Mouse (Mus musculus): ENCODE data around the gene Cd33. TPM values are rescaled to one million over a fixed set of nuclear protein-coding genes. Genes with fewer than 3 reads are reported as not detected.

Gene Cd33
- polyA plus RNA-seq, 1 experiment from 2014 or later, result 1.1 TPM

- no peak overlapping the region for H3K4me2 ChIP-seq (ENCODE audit: low read length)
- H3K36me3 ChIP-seq (ENCODE audit: control insufficient read depth, insufficient read depth, low read length), result no peaks in the 10 kb centered on the region
- no peaks in the 10 kb centered on the region for H3K9me3 ChIP-seq (ENCODE audit: control insufficient read depth, low read length)
- WGBS, result 66% methylated on average over 7 of the region's 7 CpGs
- H3K27me3 ChIP-seq (ENCODE audit: control insufficient read depth, insufficient read depth, low read length), result no peaks in the 10 kb centered on the region
- H3K4me1 ChIP-seq (ENCODE audit: control insufficient read depth in 2 of 2, insufficient read depth in 2 of 2, low read length in 2 of 2), result no peaks in the 10 kb centered on the region
- ATAC-seq (ENCODE audit: insufficient number of reproducible peaks, insufficient read depth, low FRiP score, low read depth), result no peak
- no peak overlapping the region for H3K27ac ChIP-seq (replicated peaks in 1 of 2; ENCODE audit: control insufficient read depth in 1 of 2, insufficient read depth in 1 of 2, low read depth in 2 of 2, low read length in 2 of 2)
- H3K9ac ChIP-seq (ENCODE audit: low read length), result no peak overlapping the region
- H3K4me3 ChIP-seq (ENCODE audit: control insufficient read depth in 1 of 2, insufficient read depth in 1 of 2, low read depth in 1 of 2, low read length in 2 of 2), result no peak overlapping the region
These were observed 1.7 kb upstream of the Cd33 start for GRCm38 (mm10) chr7:43545656-43546545.

DNA sequence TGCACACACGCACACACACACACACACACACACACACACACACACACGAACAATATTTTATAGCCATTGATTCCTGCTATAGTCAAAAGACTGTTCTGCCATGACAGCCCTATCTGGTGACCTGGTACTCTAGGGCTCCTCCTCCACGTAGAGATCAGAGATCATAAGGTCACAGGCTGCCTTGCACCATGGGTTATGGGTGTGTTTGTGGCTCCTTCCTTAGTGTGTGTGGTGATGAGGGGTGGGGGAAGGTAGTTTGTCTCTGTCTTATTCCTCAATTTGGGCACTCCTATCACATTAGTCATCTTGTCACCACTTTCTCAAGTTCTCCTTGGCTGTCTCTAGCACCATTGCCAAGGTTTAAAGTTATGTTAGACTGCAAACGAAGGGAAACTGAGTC is 5.7 kb downstream of the Cd33 start:
- H3K4me1 ChIP-seq (ENCODE audit: control insufficient read depth in 2 of 2, insufficient read depth in 2 of 2, low read length in 2 of 2), result no peaks in the 10 kb centered on the region
- H3K9ac ChIP-seq (ENCODE audit: low read length), result no peak overlapping the region
- H3K9me3 ChIP-seq (ENCODE audit: control insufficient read depth, low read length), result no peaks in the 10 kb centered on the region; the same call in 1 of the 2 replicates
- no peaks in the 10 kb centered on the region for H3K36me3 ChIP-seq (ENCODE audit: control insufficient read depth, insufficient read depth, low read length)
- no peak for ATAC-seq (ENCODE audit: insufficient number of reproducible peaks, insufficient read depth, low FRiP score, low read depth)
- no peak overlapping the region for H3K4me3 ChIP-seq (ENCODE audit: control insufficient read depth in 1 of 2, insufficient read depth in 1 of 2, low read depth in 1 of 2, low read length in 2 of 2)
- no peak overlapping the region for H3K27ac ChIP-seq (replicated peaks in 1 of 2; ENCODE audit: control insufficient read depth in 1 of 2, insufficient read depth in 1 of 2, low read depth in 2 of 2, low read length in 2 of 2)
- no peak overlapping the region for H3K4me2 ChIP-seq (ENCODE audit: low read length)
- WGBS, result 65% methylated on average over 4 of the region's 4 CpGs
- H3K27me3 ChIP-seq (ENCODE audit: control insufficient read depth, insufficient read depth, low read length), result no peaks in the 10 kb centered on the region

DNA sequence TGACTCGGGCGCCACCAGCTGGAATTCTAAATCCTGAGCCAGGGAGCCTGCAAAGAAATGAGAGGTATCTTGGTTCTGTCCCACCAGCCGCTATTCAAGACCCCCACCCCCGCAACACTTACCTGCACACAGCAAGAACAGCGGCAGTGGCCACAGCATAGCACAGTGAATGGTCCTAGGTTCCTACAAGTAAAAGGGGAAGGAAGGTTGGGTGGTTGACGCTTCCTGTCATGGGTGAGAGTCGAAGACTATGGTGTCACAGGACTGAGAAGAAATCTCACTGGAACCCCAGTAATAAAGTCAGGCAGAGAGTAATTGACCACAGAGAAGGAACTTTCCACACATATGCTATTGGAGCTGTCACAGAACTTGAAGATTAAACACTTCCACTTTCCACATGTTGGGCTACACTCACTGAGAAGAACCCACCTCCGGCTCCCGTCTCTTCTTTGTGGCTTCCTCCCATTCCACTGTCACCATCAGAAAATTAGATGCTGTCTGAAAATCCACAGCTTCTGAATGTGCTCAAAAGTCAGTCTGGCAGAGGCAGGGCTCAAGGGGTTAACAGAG is 11.2 kb downstream of the Cd33 start:
- Histone ChIP-seq H3K27me3 (ENCODE audit: control insufficient read depth, insufficient read depth, low read length) (no peaks in the 10 kb centered on the region), H3K9ac (ENCODE audit: low read length) (no peak overlapping the region), H3K36me3 (ENCODE audit: control insufficient read depth, insufficient read depth, low read length) (no peaks in the 10 kb centered on the region), H3K9me3 (ENCODE audit: control insufficient read depth, low read length) (no peaks in the 10 kb centered on the region; the same call in 1 of the 2 replicates), H3K4me3 (ENCODE audit: control insufficient read depth in 1 of 2, insufficient read depth in 1 of 2, low read depth in 1 of 2, low read length in 2 of 2) (no peak overlapping the region), H3K27ac (replicated peaks in 1 of 2; ENCODE audit: control insufficient read depth in 1 of 2, insufficient read depth in 1 of 2, low read depth in 2 of 2, low read length in 2 of 2) (no peak overlapping the region), H3K4me1 (ENCODE audit: control insufficient read depth in 2 of 2, insufficient read depth in 2 of 2, low read length in 2 of 2) (no peaks in the 10 kb centered on the region), H3K4me2 (ENCODE audit: low read length) (no peak overlapping the region)
- no peak for ATAC-seq (ENCODE audit: insufficient number of reproducible peaks, insufficient read depth, low FRiP score, low read depth)
- 78% methylated on average over 9 of the region's 9 CpGs for WGBS

- WGBS, result 64% methylated on average over 8 of the region's 8 CpGs
- no peaks in the 10 kb centered on the region for H3K36me3 ChIP-seq (ENCODE audit: control insufficient read depth, insufficient read depth, low read length)
- no peaks in the 10 kb centered on the region for H3K27me3 ChIP-seq (ENCODE audit: control insufficient read depth, insufficient read depth, low read length)
- H3K9ac ChIP-seq (ENCODE audit: low read length), result no peak overlapping the region
- H3K4me3 ChIP-seq (ENCODE audit: control insufficient read depth in 1 of 2, insufficient read depth in 1 of 2, low read depth in 1 of 2, low read length in 2 of 2), result no peak overlapping the region
- H3K4me1 ChIP-seq (ENCODE audit: control insufficient read depth in 2 of 2, insufficient read depth in 2 of 2, low read length in 2 of 2), result no peaks in the 10 kb centered on the region
- H3K4me2 ChIP-seq (ENCODE audit: low read length), result no peak overlapping the region
- no peak for ATAC-seq (ENCODE audit: insufficient number of reproducible peaks, insufficient read depth, low FRiP score, low read depth)
- H3K27ac ChIP-seq (replicated peaks in 1 of 2; ENCODE audit: control insufficient read depth in 1 of 2, insufficient read depth in 1 of 2, low read depth in 2 of 2, low read length in 2 of 2), result no peak overlapping the region
- no peaks in the 10 kb centered on the region; the same call in 1 of the 2 replicates for H3K9me3 ChIP-seq (ENCODE audit: control insufficient read depth, low read length)
These were observed 13.9 kb downstream of the Cd33 start for GRCm38 (mm10) chr7:43530216-43530785.

DNA sequence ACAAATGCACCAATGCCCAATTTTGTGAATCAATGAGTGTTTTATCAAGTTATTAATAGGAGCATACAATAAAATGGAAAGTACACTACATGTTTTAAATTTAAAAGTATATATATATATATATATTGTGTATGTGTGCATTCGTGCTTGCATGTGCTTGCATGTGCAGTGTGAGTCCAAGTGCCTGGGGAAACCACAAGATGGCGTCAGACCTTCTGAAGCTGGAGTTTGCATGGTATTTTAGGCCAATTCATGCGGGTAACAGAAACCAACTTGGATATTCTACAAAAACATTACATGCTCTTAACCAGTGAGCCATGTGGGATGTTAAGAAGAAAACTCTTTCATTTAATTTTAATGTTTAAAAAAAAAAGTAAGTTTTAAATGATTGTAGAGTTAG is 18.9 kb downstream of the Cd33 start:
- H3K27ac ChIP-seq (replicated peaks in 1 of 2; ENCODE audit: control insufficient read depth in 1 of 2, insufficient read depth in 1 of 2, low read depth in 2 of 2, low read length in 2 of 2), result no peak overlapping the region
- no peak overlapping the region for H3K4me3 ChIP-seq (ENCODE audit: control insufficient read depth in 1 of 2, insufficient read depth in 1 of 2, low read depth in 1 of 2, low read length in 2 of 2)
- no peaks in the 10 kb centered on the region for H3K4me1 ChIP-seq (ENCODE audit: control insufficient read depth in 2 of 2, insufficient read depth in 2 of 2, low read length in 2 of 2)
- no peaks in the 10 kb centered on the region for H3K27me3 ChIP-seq (ENCODE audit: control insufficient read depth, insufficient read depth, low read length)
- H3K36me3 ChIP-seq (ENCODE audit: control insufficient read depth, insufficient read depth, low read length), result no peaks in the 10 kb centered on the region
- ATAC-seq (ENCODE audit: insufficient number of reproducible peaks, insufficient read depth, low FRiP score, low read depth), result no peak
- H3K9ac ChIP-seq (ENCODE audit: low read length), result no peak overlapping the region
- no peak overlapping the region for H3K4me2 ChIP-seq (ENCODE audit: low read length)
- 41% methylated on average over 3 of the region's 3 CpGs for WGBS
- no peaks in the 10 kb centered on the region for H3K9me3 ChIP-seq (ENCODE audit: control insufficient read depth, low read length)

- ATAC-seq (ENCODE audit: insufficient number of reproducible peaks, insufficient read depth, low FRiP score, low read depth), result no peak
- Histone ChIP-seq H3K4me3 (ENCODE audit: control insufficient read depth in 1 of 2, insufficient read depth in 1 of 2, low read depth in 1 of 2, low read length in 2 of 2) (no peak overlapping the region), H3K27me3 (ENCODE audit: control insufficient read depth, insufficient read depth, low read length) (no peaks in the 10 kb centered on the region), H3K9ac (ENCODE audit: low read length) (no peak overlapping the region), H3K4me2 (ENCODE audit: low read length) (no peak overlapping the region), H3K9me3 (ENCODE audit: control insufficient read depth, low read length) (no peaks in the 10 kb centered on the region), H3K36me3 (ENCODE audit: control insufficient read depth, insufficient read depth, low read length) (no peaks in the 10 kb centered on the region), H3K27ac (replicated peaks in 1 of 2; ENCODE audit: control insufficient read depth in 1 of 2, insufficient read depth in 1 of 2, low read depth in 2 of 2, low read length in 2 of 2) (no peak overlapping the region), H3K4me1 (ENCODE audit: control insufficient read depth in 2 of 2, insufficient read depth in 2 of 2, low read length in 2 of 2) (no peaks in the 10 kb centered on the region)
- 73% methylated on average over 2 of the region's 2 CpGs for WGBS
These were observed 21.5 kb downstream of the Cd33 start for GRCm38 (mm10) chr7:43522776-43523175.

- ATAC-seq (ENCODE audit: insufficient number of reproducible peaks, insufficient read depth, low FRiP score, low read depth), result no peak
- Histone ChIP-seq H3K9me3 (ENCODE audit: control insufficient read depth, low read length) (no peaks in the 10 kb centered on the region), H3K9ac (ENCODE audit: low read length) (no peak overlapping the region), H3K36me3 (ENCODE audit: control insufficient read depth, insufficient read depth, low read length) (no peaks in the 10 kb centered on the region), H3K27ac (replicated peaks in 1 of 2; ENCODE audit: control insufficient read depth in 1 of 2, insufficient read depth in 1 of 2, low read depth in 2 of 2, low read length in 2 of 2) (no peak overlapping the region), H3K4me2 (ENCODE audit: low read length) (no peak overlapping the region), H3K27me3 (ENCODE audit: control insufficient read depth, insufficient read depth, low read length) (no peaks in the 10 kb centered on the region), H3K4me3 (ENCODE audit: control insufficient read depth in 1 of 2, insufficient read depth in 1 of 2, low read depth in 1 of 2, low read length in 2 of 2) (no peak overlapping the region), H3K4me1 (ENCODE audit: control insufficient read depth in 2 of 2, insufficient read depth in 2 of 2, low read length in 2 of 2) (no peaks in the 10 kb centered on the region)
- WGBS, result 78% methylated on average over 15 of the region's 15 CpGs
These were observed 25.9 kb downstream of the Cd33 start for GRCm38 (mm10) chr7:43518341-43518740.

All from heart, embryonic 14.5 days (tissue).